Mouse (Mus musculus): Measurements from ENCODE around the gene Dnajb2. TPM values are rescaled to one million over a fixed set of nuclear protein-coding genes. Genes with fewer than 3 reads are reported as not detected.

The Dnajb2 gene
- 10 to 100 TPM; 39.4 to 43.1 TPM for total RNA-seq (2023)

DNA sequence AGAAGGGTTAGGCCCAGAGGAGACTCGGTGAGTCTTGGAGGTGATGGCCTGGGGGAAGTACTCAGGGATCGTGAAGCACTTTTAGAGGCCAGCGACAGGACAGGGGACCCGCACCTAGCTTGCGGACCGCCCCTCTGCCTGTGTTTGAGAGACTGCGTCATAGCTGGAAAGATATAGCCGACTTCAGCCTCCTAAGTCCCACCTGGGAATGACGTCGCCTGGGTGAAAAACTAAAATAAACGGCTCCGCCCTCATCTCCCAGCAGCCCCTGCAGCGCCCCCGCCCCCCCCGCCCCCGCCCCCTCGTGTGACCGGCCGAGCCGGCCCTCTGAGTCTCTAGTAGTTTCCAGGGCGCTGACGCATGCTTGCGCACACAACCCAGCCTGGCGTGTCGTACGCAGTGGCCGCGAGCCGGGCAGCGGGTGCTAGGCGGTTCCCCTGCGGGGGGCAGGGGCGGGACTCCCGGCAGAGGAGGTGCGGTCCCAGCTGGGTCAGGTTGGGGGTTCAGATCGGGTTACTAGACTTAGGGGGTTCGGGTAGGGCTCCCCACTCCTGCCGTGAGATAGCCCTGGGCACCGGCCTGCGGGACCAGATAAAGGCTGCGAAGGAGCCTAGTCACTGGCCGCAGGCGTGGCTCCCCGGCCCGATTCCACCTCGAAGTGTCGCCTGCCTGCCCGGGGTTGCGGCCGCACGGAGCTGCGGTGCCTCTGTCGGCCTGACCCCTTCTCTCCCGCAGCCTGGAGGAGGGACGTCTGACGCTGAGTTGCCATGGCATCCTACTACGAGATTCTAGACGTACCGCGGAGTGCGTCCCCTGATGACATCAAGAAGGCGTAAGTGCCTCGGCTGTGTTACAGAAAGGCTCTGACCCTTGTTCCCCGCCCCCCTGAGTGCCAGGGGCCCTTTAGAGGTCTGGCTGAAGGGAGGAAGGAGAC is at the start of gene Dnajb2:
Gene Dnajb2 (plus strand): TSS at position 290 of the 934 bp plus-strand sequence.

DNA sequence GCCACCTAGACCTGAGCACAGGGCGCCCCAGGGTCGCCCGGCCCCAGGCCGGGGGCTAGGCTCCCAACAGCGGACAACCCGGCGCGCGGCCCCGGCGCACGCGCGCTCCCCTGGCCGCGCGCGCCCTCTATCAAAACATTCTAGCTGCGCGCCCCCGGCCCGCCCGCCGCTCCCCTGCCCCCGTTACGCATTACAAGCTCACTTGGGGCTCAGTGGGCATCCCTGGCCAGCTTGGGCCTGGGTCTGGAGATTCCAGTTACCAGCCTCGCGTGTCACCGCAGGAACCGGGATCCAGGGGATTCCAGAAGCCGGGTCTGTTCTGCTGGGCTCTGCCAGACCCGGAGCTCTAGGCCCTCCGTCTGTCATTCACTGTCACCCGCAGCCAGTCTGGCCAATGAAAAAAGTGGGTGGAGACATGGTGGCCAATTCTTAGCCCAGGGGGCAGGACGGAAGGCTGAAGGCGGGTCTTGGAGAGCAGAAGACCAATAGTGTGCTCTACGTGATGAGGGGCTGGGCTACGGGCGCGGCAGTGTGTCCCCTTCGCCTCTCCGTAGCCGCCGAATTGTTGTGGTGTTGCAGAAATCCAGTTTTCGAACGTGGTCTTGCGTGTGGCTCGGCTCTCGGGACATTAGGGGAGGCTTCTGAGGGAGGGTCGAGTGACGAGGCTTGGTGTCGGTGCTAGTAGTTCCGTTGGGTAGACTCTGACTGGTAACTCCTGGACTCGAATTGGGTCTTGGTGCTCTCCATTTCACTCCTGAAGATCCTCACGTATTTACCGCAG is 44.4 kb upstream of the Dnajb2 start, which contains the start of the genes Ankzf1 and Atg9a:
Gene Ankzf1 (plus strand): TSS at position 530 of the 781 bp plus-strand sequence.
Gene Atg9a (minus strand): TSS at position 575 of the 781 bp plus-strand sequence.

DNA sequence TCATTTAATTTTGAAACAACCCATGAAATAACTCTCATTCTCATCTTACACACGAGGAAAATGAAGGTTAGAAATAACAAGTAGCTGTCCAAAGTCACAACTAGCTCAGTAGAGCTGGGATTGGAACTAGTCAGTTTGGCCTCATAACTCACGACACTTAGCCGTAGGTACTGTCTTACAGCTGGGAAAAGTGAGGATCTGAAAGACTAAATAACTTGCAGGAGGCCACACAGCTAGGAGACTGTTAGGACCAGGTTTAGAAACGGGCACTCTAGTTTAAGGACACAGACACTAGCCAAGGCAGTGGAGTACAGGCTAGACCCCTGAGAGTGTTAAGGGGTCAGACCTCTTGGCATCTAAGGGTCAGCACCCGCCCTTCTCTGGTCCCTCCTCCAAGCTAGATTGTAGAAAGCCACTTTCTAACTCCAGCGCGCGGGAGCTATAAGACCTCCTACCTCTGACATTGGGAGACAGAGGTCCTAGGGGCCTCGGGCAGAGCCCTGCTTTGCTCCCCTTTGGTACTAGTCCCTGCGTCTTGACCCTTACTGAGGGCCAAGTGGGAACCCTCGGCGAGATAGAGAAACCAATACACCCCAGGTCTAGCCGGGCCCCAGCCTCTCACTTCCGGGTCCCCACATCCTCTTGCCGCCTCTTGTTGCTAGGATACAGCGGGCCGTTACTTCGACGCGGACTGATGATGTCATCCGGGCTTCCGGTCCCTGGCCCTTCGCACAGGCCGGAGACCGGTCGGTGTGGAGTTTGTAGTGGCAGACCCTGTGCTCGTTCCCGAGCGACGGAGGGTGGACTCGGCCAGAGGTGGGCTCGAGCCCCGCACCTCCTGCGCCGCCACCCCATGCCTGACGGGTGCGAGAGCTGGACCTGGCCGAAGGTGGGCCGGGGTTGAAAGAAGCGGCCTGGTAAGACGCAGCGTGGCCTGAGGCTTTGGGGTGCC is 25.8 kb upstream of the Dnajb2 start, which contains the start of the genes Glb1l and Stk16:
Gene Glb1l (minus strand): TSS at position 678 of the 952 bp plus-strand sequence.
Gene Stk16 (plus strand): TSS at position 703 of the 952 bp plus-strand sequence.

DNA sequence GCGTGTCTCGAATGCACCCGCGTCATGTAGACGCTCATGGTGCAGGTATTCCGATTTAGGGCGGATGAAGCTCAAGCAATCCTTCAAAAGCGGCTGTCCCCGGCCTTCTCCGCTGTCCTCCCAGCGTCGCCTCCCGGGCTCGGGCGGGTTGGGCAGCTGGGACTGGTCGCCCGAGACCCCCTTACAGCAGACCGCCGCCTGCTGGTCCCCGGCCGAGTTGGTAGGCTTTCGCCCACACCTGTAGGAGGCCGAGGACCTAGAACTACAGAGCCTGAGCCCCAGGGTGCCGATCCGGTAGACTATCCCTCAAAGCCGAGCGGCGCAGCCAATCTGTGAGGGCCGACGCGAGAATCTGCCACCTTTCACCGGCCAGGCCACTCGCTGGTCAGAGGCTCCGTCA is 16.7 kb upstream of the Dnajb2 start, which contains the start of gene Tuba4a:
Gene Tuba4a (minus strand): TSS at position 335 of the 400 bp plus-strand sequence.

DNA sequence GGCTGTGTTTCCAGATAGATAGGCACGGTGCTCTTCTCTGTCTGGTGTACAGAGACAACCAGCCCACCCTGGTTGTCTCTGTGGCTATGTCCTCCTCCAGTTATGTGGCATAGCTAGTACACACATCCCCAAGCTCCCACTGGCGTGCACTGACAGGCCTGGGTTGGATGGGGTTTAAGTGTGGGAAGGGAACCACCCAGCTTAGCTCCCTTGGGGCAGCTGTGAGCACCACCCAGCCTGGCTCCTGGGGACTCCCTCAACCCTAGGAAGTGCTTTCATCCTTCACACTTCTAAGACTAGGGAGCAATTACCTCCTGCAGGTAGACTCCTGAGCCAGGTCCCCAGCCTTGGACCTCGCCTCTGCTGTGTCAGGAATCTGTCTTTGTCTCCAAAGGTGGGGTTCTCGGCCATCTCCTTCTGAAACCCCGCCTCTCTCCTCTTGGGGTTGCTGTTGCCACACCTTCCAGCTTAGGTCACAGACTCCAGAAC is 4.5 kb upstream of the Dnajb2 start, which contains the start of gene A630095N17Rik:
Gene A630095N17Rik (minus strand): TSS at position 439 of the 489 bp plus-strand sequence.

DNA sequence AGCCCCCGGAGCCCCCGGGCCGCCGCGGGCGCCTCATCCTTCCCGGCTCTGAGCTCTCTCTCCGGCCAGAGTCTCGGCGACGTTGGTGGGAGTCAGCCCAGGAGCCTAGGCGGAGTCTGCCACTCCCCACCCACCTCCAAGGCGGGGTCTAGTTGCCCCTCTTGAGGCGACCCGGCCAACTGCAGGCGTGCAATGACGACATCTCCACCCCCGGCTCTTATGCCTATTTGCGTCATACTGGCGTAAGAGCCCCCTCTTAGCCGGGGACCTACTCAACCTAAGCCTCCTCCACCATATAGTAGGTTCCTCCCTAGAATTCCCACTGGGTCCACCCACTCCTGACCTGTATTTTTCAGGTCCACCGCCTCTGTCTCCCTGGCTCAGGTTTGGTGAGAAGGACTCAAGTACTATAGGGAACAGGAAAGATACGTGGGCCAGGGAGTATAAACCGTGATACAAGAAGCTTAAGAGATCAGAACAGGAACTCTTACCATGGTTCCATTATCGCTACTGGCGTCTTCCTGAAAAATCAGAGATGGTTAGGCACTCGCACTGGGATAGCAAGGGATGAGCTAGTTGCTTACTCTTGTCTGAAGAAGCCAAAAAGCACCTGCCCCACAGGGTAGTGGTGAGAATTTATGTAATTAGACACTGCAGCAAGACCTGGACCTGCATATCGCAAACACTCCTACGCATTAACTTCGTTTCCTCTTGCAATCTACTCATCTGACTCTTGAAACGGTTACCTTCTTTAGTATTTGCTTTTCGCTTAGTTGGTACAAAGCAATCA is 28.1 kb downstream of the Dnajb2 start, which contains the start of gene Ptprn:
Gene Ptprn (minus strand): TSS at position 412 of the 790 bp plus-strand sequence.

DNA sequence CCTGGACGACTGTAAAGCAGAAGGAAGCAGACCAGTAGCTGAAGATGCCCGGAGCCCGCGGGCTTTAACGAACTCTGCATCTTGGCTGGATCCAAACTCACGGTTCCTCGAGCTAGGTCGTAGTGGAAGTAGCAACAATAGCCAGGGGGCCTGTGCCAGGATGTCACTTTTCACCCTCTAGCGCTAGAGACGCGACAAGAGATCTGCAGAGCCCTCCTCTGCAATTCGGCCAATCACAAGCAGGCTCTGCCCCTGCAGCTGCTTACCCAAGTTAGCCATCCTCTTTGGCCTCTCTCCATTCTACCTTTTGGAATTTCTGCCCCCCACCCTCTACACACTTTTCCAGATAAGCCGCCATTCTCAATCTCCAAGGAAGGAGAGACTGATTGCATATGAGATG is 42.0 kb downstream of the Dnajb2 start, which contains the start of gene Resp18:
Gene Resp18 (minus strand): TSS at position 188 of the 400 bp plus-strand sequence.

Other genes with a start within 250 kb of the Dnajb2 start
- gene Nhej1, start 111.2 kb upstream of the Dnajb2 start, total RNA-seq (2023), result 1 to 10 TPM; 3.6 to 4.3 TPM
- 1 to 10 TPM; 3.7 to 6.2 TPM for gene Slc23a3, start 102.5 kb upstream of the Dnajb2 start, total RNA-seq (2023)
- 100 to 1,000 TPM; 118 to 134 TPM for gene Cnppd1, start 93.7 kb upstream of the Dnajb2 start, total RNA-seq (2023)
- gene Retreg2, start 93.6 kb upstream of the Dnajb2 start, total RNA-seq (2023), result 10 to 100 TPM; 85.6 to 90.8 TPM
- 10 to 100 TPM; 43.9 to 45.9 TPM for gene Zfand2b, start 67.8 kb upstream of the Dnajb2 start, total RNA-seq (2023)
- 1 to 10 TPM; 3.3 to 4.0 TPM for gene Abcb6, start 56.0 kb upstream of the Dnajb2 start, total RNA-seq (2023)
- gene Ankzf1, start 44.3 kb upstream of the Dnajb2 start, total RNA-seq (2023), result 10 to 100 TPM; 27.4 to 33.6 TPM
- gene Atg9a, start 44.2 kb upstream of the Dnajb2 start, total RNA-seq (2023), result 10 to 100 TPM; 36.3 to 39.0 TPM
- gene Glb1l, start 25.6 kb upstream of the Dnajb2 start, total RNA-seq (2023), result 10 to 100 TPM in 1 of 2 experiments, 1 to 10 TPM in 1; 5.7 to 10.9 TPM
- 10 to 100 TPM; 83.1 to 89.6 TPM for gene Stk16, start 25.6 kb upstream of the Dnajb2 start, total RNA-seq (2023)
- 100 to 1,000 TPM; 198 to 206 TPM for gene Tuba4a, start 16.5 kb upstream of the Dnajb2 start, total RNA-seq (2023)
- gene A630095N17Rik, start 4.3 kb upstream of the Dnajb2 start, total RNA-seq (2023), result not detected
- under 1 TPM; 0.27 to 0.55 TPM for gene Ptprn, start 28.1 kb downstream of the Dnajb2 start, total RNA-seq (2023)
- not detected for gene Resp18, start 42.0 kb downstream of the Dnajb2 start, total RNA-seq (2023)
- gene Dnpep, start 81.6 kb downstream of the Dnajb2 start, total RNA-seq (2023), result 10 to 100 TPM; 47.0 to 47.1 TPM
- not detected for gene Des, start 123.9 kb downstream of the Dnajb2 start, total RNA-seq (2023)
- gene Speg, start 138.9 kb downstream of the Dnajb2 start, total RNA-seq (2023), result 1 to 10 TPM in 1 of 2 experiments, under 1 TPM in 1; 0.56 to 2.0 TPM
- 10 to 100 TPM; 62.9 to 66.8 TPM for gene Gmppa, start 199.5 kb downstream of the Dnajb2 start, total RNA-seq (2023)
- gene Asic4, start 214.0 kb downstream of the Dnajb2 start, total RNA-seq (2023), result not detected
- 10 to 100 TPM; 25.7 to 29.2 TPM for gene Chpf, start 242.9 kb downstream of the Dnajb2 start, total RNA-seq (2023)
- 1 to 10 TPM; 3.6 to 3.7 TPM for gene Tmem198, start 243.1 kb downstream of the Dnajb2 start, total RNA-seq (2023)

All from T-cell, adult 66 days (primary cell).